Mouse (Mus musculus) monocyte, adult 5-6 weeks (primary cell): ENCODE data around the gene Ulk2. TPM values are rescaled to one million over a fixed set of nuclear protein-coding genes. Genes with fewer than 3 reads are reported as not detected.

ENCODE experiments used
- ATAC-seq: fragments of 153-309, 156-312 bp; replicated peaks from 2 replicates; pipeline ENCODE4 v1.8.0; 2017; ENCODE audit warnings: mild to moderate bottlenecking; ENCODE audit not compliant: low TSS enrichment, insufficient number of reproducible peaks, severe bottlenecking, poor library complexity, low FRiP score
- total RNA-seq: library from RNA; stranded (forward); fragments of 200-1000, 200-491, 200-594 nt; gene quantifications from 3 replicates; pipeline ENCODE4 v1.2.3, GENCODE M21; 2017

Ulk2 gene
- total RNA-seq, 1 experiment from 2014 or later, result 17.3 TPM

- ATAC-seq, result peak; percentile 53; the same call in 1 of the 2 replicates
Measured at GRCm38 (mm10) chr11:61774551-61775149, 80.2 kb downstream of the Ulk2 start.

DNA sequence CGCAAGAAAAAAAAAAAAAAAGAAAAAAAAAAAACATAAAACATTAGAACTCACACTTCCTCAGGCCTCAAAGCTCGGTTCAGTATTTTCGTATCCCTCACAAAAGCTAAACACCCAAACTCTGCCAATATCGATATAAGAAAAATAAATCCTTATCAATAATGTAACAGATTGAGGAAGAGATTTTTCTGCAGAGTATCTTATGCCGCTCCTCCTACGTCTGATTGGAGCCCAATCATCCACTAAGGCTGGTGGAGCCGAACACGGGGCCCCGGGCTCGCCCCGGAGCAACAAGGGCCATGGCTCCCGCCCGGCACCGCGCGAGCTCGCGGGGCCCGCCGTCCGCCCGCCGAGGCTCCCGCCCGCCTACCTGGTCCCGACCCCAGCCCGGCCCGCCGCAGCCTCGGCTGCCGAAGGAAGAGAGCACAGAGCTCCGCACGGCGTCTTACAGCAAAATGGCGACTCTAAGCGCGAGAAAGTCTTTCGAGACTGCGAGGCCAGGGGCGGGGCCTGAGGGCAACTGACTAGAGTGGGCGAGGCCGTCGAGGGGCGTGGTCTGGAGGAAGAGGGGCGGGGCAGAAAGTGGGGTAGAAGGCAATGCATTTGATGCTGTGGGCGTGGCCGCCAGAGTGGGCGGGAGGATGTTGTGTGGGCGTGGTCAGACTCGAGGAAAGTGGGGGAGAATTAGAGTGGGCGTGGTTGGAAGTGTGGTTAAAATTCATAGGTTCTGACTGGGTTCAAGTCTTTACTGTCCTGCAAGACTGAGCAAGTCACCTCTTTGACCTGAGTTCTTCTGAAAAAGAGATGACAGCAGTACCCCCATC is 93.1 kb downstream of the Ulk2 start, which contains the start of gene Prpsap2:
Gene Prpsap2 (minus strand): TSS at position 505 of the 824 bp plus-strand sequence.
- peak; percentile 99 for ATAC-seq

DNA sequence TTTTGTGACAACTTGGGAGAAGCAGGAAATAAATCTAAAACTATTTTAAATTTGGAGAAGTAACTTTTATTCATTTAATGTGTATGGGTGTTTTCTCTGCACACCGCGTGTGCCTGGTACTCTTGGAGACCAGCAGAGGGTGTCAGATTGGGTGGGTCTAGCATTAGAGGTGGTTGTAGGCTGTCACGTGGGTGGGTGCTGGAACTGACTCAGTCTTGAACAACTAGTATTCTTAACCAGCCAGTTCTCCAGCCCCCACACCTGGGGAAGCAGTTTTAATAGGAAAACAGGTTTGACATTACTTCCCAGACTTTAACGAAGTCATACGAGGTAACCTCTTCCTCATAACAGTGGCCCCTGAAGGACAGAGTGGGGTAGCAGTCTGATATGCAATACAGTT is 94.4 kb downstream of the Ulk2 start:
- 0 out of 2 replicates have a peak, but pooled peaks have one; percentile 40 for ATAC-seq

- ATAC-seq, result no peak
Measured at GRCm38 (mm10) chr11:61757151-61757550, 97.7 kb downstream of the Ulk2 start.

DNA sequence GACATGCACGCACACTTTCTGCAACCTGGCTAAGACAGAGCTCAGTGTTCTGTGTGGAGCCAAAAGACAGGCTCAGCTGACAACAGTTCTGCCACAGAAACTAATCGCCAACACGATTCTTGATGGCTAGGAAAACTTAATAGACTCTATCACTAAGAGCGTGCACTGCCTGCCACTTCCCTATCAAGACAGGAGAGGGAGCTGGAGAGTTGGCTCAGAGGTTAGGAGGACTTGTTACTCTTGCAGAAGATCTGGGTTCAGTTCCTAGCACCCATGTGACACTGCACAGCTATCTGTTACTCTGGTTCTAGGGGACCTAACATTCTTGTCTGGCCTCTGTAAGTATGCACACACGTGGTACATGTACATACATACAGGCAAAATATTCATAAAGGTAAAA is 103.3 kb downstream of the Ulk2 start:
- ATAC-seq, result no peak

- no peak for ATAC-seq
Measured at GRCm38 (mm10) chr11:61747161-61747560, 107.7 kb downstream of the Ulk2 start.

GRCm38 (mm10) chr11:61745781-61746180 is 109.1 kb downstream of the Ulk2 start:
- ATAC-seq, result no peak

DNA sequence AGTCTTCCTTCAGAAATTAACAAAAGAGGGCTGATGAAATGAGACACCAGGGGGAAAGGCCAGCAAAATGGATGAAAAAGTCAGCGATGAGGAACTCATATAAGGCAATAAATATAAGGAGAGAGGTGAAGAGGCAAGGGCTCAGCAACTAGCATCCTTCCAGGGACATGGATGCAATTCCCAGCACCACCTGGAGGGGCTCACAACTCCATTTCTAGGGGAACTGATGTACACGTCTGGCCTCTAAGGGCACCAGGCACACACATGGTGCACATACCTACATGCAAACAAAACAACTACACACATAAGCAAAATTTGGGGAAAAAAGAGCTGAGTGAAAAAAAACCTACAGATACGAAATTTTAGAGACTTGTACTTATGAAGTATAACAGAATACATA is 110.4 kb downstream of the Ulk2 start:
- no peak for ATAC-seq

DNA sequence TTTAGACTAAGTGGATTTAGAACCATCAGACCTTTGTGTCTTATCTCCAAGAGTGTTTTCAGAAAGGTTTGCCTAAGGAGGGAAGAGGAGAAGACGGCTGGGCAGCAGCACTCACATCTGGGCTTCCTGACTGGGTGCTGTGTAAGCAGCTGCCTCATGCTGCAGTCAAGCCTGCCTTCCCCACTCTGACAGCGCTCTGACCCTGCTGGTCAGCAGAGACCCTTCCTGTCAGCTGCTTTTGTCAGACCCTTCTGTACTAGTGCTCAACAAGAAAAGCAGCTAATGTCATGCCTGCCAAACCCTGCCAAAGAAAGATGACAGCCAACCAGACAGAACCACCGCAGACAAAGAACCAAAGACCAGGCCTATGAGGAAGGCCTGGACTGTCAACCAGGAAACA is 111.1 kb downstream of the Ulk2 start:
- no peak for ATAC-seq

DNA sequence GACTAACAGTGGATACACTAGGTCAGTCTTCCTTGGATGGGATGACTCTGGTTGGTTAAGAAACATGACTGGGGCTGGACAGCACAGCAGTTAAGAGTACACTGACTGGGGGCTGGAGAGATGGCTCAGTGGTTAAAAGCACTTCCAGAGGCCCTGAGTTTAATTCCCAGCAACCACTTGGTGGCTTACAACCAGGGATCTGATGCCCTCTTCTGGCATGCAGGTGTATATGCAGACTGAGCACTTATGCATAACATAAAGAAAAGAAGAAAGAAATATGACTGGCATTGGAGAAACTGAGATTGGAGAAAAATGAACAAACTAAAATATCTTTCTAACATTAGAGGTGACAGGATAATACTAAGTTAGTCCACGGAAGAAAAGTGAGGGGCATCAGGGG is 114.4 kb downstream of the Ulk2 start:
- ATAC-seq, result no peak

DNA sequence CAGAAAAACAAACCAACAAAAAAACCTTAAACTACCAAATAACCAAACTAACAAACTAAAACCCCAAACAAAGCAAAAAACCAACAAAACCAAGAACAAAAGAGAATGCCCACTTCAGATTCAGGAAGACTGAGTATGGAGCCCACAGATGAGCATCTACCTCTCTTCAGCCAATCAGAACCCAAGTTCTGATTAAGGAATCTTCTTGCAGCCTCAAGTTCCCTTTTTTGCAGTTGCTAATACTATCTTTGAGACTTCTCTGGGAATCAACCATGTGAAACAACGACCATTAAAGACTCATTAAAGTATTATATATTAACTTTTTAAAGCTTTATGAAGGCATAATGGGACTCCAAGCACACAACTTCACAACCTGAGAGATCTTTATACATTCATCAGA is 117.6 kb downstream of the Ulk2 start:
- ATAC-seq, result no peak

DNA sequence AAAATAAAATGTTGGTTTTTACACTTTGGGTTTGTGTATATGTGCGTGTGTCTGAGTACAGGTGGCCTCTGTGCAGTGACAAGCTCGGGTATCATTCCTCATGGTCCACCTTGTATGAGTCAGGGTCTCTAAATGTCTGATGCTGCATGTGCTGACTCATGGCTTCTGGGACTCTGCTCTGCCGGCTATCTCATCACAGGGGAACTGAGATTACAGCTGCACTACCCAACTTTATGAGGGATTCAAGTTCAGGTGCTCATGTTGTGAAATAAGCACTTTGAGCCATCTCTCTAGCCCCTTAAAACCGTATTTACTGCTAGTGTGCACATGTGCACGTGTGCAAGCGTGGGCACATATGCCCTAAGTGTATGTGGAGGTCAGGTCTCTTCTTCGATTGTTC is 122.2 kb downstream of the Ulk2 start:
- ATAC-seq, result no peak

- no peak for ATAC-seq
Measured at GRCm38 (mm10) chr11:61728037-61728436, 126.8 kb downstream of the Ulk2 start.

Other genes with a start within 250 kb of the Ulk2 start
- gene Grap, start 201.8 kb downstream of the Ulk2 start, total RNA-seq, result 14.6 to 39.1 TPM (median 19.1 TPM) in 3 replicates
- gene Fam83g, start 171.0 kb downstream of the Ulk2 start, total RNA-seq, result 0.10 TPM in 1 of 3 replicates, not detected in the others
- not detected in 3 replicates for gene Slc5a10, start 134.2 kb downstream of the Ulk2 start, total RNA-seq
- gene Prpsap2, start 93.0 kb downstream of the Ulk2 start, total RNA-seq, result 40.0 to 51.1 TPM (median 48.5 TPM) in 3 replicates
- gene Akap10, start 75.2 kb upstream of the Ulk2 start, total RNA-seq, result 35.7 to 65.4 TPM (median 59.7 TPM) in 3 replicates
- gene Specc1, start 101.7 kb upstream of the Ulk2 start, total RNA-seq, result 37.8 to 63.9 TPM (median 41.1 TPM) in 3 replicates